Mouse (Mus musculus) intestine, embryonic 16.5 days (tissue): ENCODE measurements around the gene Map3k15. TPM values are rescaled to one million over a fixed set of nuclear protein-coding genes. Genes with fewer than 3 reads are reported as not detected.

ENCODE experiments used
- ATAC-seq: fragments of 200-750 bp; cut with Nextera tagmentation; 2 replicates; pipeline ENCODE4 v1.8.0; 2017; ENCODE audit warnings: moderate TSS enrichment, moderate library complexity
- H3K27ac ChIP-seq: fragments of 300-500 bp; sonication (generic); 2 replicates; pipeline ENCODE4 v1.5.1; 2014; ENCODE audit warnings: mild to moderate bottlenecking, low read length
- H3K27me3 ChIP-seq: fragments of 300-500 bp; sonication (generic); replicated peaks from 2 replicates; pipeline ENCODE4 v1.6.1; 2014; ENCODE audit warnings: low read length, control low read depth, mixed read lengths; ENCODE audit not compliant: control insufficient read depth, insufficient read depth
- H3K36me3 ChIP-seq: fragments of 300-500 bp; sonication (generic); 2 replicates; pipeline ENCODE4 v1.6.1; 2014; ENCODE audit warnings: low read length, control low read depth; ENCODE audit not compliant: control insufficient read depth, insufficient read depth
- H3K4me1 ChIP-seq: fragments of 300-500 bp; sonication (generic); 2 replicates; pipeline ENCODE4 v1.6.1; 2014; ENCODE audit warnings: low read length, control low read depth, mixed read lengths; ENCODE audit not compliant: control insufficient read depth, insufficient read depth
- H3K4me2 ChIP-seq: fragments of 300-500 bp; sonication (generic); 2 replicates; pipeline ENCODE4 v1.6.1; 2014; ENCODE audit warnings: low read depth, low read length, control low read depth
- H3K4me3 ChIP-seq: fragments of 300-500 bp; sonication (generic); 2 replicates; pipeline ENCODE4 v1.5.1; 2014; ENCODE audit warnings: mild to moderate bottlenecking, low read length
- H3K9ac ChIP-seq: fragments of 300-500 bp; sonication (generic); 2 replicates; pipeline ENCODE4 v1.6.1; 2014; ENCODE audit warnings: low read depth, low read length
- H3K9me3 ChIP-seq: fragments of 300-500 bp; sonication (generic); 2 replicates; pipeline ENCODE4 v1.6.1; 2016; ENCODE audit warnings: low read length, control low read depth; ENCODE audit not compliant: control insufficient read depth
- WGBS: fragments of 180-500 bp; shearing (Covaris S2); extraction: QIAGEN DNeasy Blood & Tissue Kit; methylation state at CpG from one replicate; pipeline ENCODE4 v1.1.7; 2014; 5-methylcytosine and 5-hydroxymethylcytosine counted together
- polyA plus RNA-seq: library from polyadenylated mRNA; unstranded; fragments of >200 nt; fragmentation: Nextera tagmentation; extraction: Ambion mirVana; gene quantifications from 2 replicates; pipeline ENCODE4 v1.2.1, GENCODE M21; 2015

Map3k15 gene
- polyA plus RNA-seq, 1 experiment from 2014 or later: 0.24 TPM

GRCm38 (mm10) chrX:160116074-160116473 lies 127.8 kb downstream of the Map3k15 start:
- H3K4me3 ChIP-seq: no peak overlapping the region

DNA sequence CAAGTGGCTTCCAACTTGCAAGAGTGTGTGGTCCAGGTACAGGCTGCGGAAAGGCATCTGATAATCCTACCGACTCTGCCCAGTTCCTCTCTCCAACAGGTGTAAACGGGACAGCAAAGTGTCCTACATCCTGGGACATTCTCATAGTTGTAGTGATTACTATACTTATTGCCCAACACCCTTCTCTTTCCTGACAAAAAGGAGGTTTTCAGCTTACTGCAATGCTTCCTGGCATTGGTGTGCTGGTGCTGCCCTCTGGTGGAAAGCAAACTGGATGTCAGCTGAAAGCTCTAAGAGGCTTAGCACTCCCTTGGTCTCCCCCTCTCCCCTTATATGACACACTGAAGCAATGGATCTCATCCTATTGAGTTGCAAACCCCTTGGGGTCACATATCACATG lies 128.4 kb downstream of the Map3k15 start:
- WGBS: 76% methylated on average over 3 of the region's 3 CpGs
- H3K27ac ChIP-seq: no peak overlapping the region
- H3K36me3 ChIP-seq: no peaks in the 10 kb centered on the region
- H3K9me3 ChIP-seq: no peaks in the 10 kb centered on the region
- ATAC-seq: peak; percentile 40; the same call in 1 of the 2 replicates
- H3K27me3 ChIP-seq: 0 out of 2 replicates have a peak, but pooled peaks cover 3% of the 10 kb centered on the region
- no peaks in the 10 kb centered on the region for H3K4me1 ChIP-seq
- H3K9ac ChIP-seq: no peak overlapping the region
- H3K4me2 ChIP-seq: no peak overlapping the region
- no peak overlapping the region for H3K4me3 ChIP-seq

More at GRCm38 (mm10) chrX:160116074-160116473, 127.8 kb downstream of the Map3k15 start:
- no peak overlapping the region for H3K9ac ChIP-seq
- no peak for ATAC-seq
- H3K9me3 ChIP-seq: no peaks in the 10 kb centered on the region
- no peaks in the 10 kb centered on the region for H3K36me3 ChIP-seq
- H3K4me2 ChIP-seq: no peak overlapping the region
- no peaks in the 10 kb centered on the region for H3K4me1 ChIP-seq
- no peak overlapping the region for H3K27ac ChIP-seq
- H3K27me3 ChIP-seq: 0 out of 2 replicates have a peak, but pooled peaks cover 3% of the 10 kb centered on the region

- H3K4me2 ChIP-seq: no peak overlapping the region
- H3K9ac ChIP-seq: no peak overlapping the region
- H3K27me3 ChIP-seq: no peaks in the 10 kb centered on the region
- no peaks in the 10 kb centered on the region for H3K36me3 ChIP-seq
- no peak overlapping the region for H3K4me3 ChIP-seq
- 74% methylated on average over 11 of the region's 11 CpGs for WGBS
- H3K4me1 ChIP-seq: no peaks in the 10 kb centered on the region
- H3K27ac ChIP-seq: no peak overlapping the region
- no peak for ATAC-seq
- H3K9me3 ChIP-seq: no peaks in the 10 kb centered on the region
Observed at GRCm38 (mm10) chrX:160134136-160134843, 146.1 kb downstream of the Map3k15 start.

- no peak overlapping the region for H3K4me3 ChIP-seq
- no peak overlapping the region for H3K27ac ChIP-seq
- peak overlapping the region; percentile 33 for H3K4me2 ChIP-seq
- no peaks in the 10 kb centered on the region for H3K27me3 ChIP-seq
- H3K4me1 ChIP-seq: no peaks in the 10 kb centered on the region
- no peaks in the 10 kb centered on the region for H3K36me3 ChIP-seq
- H3K9me3 ChIP-seq: no peaks in the 10 kb centered on the region
- WGBS: 43% methylated on average over 6 of the region's 6 CpGs
- H3K9ac ChIP-seq: no peak overlapping the region
- no peak for ATAC-seq
Observed at GRCm38 (mm10) chrX:160135719-160136118, 147.5 kb downstream of the Map3k15 start.

- no peak for ATAC-seq
- Histone ChIP-seq H3K4me2 (peak overlapping the region; percentile 33), H3K36me3 (no peaks in the 10 kb centered on the region), H3K9ac (0 out of 2 replicates have a peak overlapping the region, but pooled peaks have one; percentile 19), H3K4me3 (peak overlapping the region; percentile 65), H3K4me1 (no peaks in the 10 kb centered on the region), H3K27ac (no peak overlapping the region), H3K9me3 (no peaks in the 10 kb centered on the region), H3K27me3 (no peaks in the 10 kb centered on the region)
- 31% methylated on average over 5 of the region's 5 CpGs for WGBS
Observed at GRCm38 (mm10) chrX:160136153-160136552, 147.9 kb downstream of the Map3k15 start.

- peak overlapping the region; percentile 76 for H3K9ac ChIP-seq
- H3K36me3 ChIP-seq: no peaks in the 10 kb centered on the region
- H3K4me2 ChIP-seq: peak overlapping the region; percentile 57
- ATAC-seq: no peak
- no peaks in the 10 kb centered on the region for H3K27me3 ChIP-seq
- H3K4me3 ChIP-seq: peak overlapping the region; percentile 65
- 19% methylated on average over 18 of the region's 18 CpGs for WGBS
- no peaks in the 10 kb centered on the region for H3K4me1 ChIP-seq
- no peaks in the 10 kb centered on the region for H3K9me3 ChIP-seq
- H3K27ac ChIP-seq: peak overlapping the region; percentile 97
Observed at GRCm38 (mm10) chrX:160137177-160137860, 149.1 kb downstream of the Map3k15 start.

DNA sequence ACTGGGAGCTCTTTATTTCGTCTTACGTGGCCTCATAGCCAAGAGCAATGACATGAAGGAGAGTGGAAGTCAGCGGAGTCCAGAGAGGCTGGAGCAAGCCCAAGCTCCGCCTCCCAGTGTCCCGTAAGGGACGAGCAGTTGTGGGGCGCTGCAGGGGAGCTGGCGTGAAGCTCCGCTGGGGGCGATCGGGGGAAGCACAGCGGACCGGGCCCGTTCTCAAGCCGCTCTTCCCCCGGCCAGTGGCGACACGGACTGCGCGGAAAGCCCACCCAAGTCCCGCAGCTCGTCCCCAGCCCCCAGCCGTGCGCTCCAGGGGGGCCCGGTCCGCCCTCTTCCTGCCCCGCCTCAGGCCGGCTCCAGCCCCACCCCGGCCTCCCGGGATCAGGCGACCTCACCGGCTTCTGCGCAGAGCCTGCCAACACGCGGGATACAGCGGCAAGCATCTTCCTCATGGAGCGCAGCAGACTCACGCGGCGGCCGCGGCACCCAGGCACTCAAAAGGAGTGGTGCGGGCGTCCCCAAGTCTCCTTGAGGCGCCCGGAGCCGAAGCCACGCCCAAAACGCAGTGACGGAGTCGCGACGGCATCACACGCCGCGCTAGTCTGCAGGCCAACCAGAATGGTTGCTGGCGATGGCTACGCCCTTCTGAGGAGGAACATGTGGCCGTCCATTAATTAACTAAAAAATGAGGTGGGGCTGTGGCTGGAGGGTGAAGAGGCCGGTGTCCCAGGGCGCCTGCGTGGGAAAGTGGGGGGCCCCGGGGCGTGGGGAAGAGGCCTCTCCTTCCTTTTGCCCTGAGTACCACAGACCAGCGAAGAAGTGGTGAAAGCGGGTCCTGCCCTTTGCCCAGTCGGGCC lies 149.9 kb downstream of the Map3k15 start, which contains the start of gene Pdha1:
Gene Pdha1, minus strand, starts transcription at position 553 of the 857 bp plus-strand sequence.
- H3K4me2 ChIP-seq: peak within 1 kb of the TSS; percentile 57
- H3K9ac ChIP-seq: peak within 1 kb of the TSS; percentile 76
- peak within 1 kb of the TSS; percentile 65 for H3K4me3 ChIP-seq
- peak within 1 kb of the TSS; percentile 97 for H3K27ac ChIP-seq
- no peaks in the 10 kb centered on the region for H3K36me3 ChIP-seq
- no peaks in the 10 kb centered on the region for H3K27me3 ChIP-seq
- WGBS: 17% methylated on average over 48 of the region's 67 CpGs
- H3K4me1 ChIP-seq: no peaks in the 10 kb centered on the region
- no peaks in the 10 kb centered on the region for H3K9me3 ChIP-seq
- ATAC-seq: peak; percentile 97

DNA sequence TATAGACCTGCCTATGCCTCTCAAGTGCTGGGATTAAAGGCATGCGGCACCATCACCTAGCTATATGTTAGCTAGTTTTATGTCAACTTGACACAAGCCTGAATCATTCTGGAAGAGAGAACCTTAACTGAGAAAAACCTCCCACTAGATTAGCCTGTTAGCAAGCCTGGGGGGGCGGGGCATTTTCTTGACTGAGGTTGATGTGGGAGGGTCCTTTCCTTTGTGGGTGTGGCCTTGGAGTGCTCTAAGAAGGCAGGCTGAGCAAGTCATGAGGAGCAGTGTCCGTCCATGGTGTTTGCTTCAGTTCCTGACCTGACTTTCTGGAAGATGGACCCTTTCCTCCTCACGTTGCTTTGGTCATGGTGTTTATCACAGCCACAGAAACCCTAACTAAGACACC lies 158.6 kb downstream of the Map3k15 start:
- 85% methylated on average over 4 of the region's 4 CpGs for WGBS
- Histone ChIP-seq H3K4me2 (no peak overlapping the region), H3K9me3 (no peaks in the 10 kb centered on the region), H3K36me3 (no peaks in the 10 kb centered on the region), H3K9ac (no peak overlapping the region), H3K27me3 (no peaks in the 10 kb centered on the region), H3K4me1 (no peaks in the 10 kb centered on the region), H3K4me3 (no peak overlapping the region), H3K27ac (no peak overlapping the region)
- no peak for ATAC-seq

DNA sequence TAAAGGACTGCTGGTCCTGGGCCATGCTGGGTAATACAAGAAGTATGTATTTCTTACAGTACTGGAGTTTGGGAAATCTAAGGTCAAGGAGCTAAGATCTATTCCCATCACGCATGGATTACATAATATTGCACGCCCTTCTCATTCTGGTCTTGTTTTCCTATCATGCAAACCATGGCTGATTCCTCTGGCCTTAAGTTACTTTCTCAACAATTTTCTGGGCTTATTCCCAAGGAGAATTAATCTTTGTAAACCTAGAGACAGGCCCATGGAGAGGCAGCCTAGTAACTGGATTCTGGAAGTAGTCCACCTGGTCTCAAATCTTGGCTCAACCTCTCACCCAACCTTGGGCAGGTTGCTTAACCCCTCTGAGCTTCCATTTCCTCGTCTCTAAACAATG lies 159.2 kb downstream of the Map3k15 start:
- no peak overlapping the region for H3K4me2 ChIP-seq
- no peaks in the 10 kb centered on the region for H3K27me3 ChIP-seq
- ATAC-seq: no peak
- no peaks in the 10 kb centered on the region for H3K4me1 ChIP-seq
- no peaks in the 10 kb centered on the region for H3K9me3 ChIP-seq
- no peaks in the 10 kb centered on the region for H3K36me3 ChIP-seq
- H3K9ac ChIP-seq: no peak overlapping the region
- 78% methylated on average over 3 of the region's 3 CpGs for WGBS
- no peak overlapping the region for H3K27ac ChIP-seq
- H3K4me3 ChIP-seq: no peak overlapping the region
